Mouse (Mus musculus): ENCODE data around the gene Hoxb4.

DNA sequence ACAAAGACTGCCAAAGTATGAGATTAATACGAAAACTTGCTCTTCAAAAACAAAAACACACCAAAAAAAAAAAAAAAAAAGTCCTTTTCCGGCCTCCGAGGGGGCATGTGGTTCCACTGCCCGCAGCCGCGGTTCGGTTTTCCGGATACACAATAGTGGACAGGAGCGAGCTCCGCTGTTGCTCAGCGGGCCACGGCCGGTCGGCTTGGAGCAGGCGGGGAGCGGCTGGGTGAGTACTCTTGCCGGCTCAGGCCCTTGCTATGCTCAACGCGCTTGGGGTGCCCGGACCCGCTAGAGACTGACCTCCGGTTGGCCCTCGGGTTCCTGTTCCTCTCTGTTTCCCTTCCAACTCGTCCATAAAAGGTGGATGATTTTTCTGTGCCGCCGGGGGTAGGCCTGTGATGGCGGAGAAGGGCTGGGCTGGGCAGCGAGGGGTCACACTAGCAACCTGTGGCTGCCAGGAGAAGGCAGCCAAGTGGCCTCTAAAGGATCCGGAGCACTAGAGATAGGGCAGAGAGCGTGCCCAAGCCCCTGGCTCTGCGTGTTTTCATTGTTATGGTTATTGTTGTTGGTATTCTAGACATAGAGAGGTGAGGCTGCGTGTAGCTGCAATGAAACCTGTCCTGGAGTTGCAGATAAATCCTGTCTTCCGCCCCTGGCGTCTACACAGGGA lies 3.3 kb upstream of the Hoxb4 start:
- TF ChIP-seq CTCF (IDR thresholded peaks at IDR 0.05; ENCODE audit: borderline replicate concordance, control insufficient read depth, extremely low read depth, insufficient read depth, low read length, poor library complexity) (no peak), POLR2A (IDR thresholded peaks at IDR 0.05; ENCODE audit: control insufficient read depth, extremely low read depth, insufficient read depth, low read length, poor library complexity) (no peak)
